Mouse (Mus musculus) heart, embryonic 14.5 days (tissue): Measurements from ENCODE around the gene Hdac8. TPM values are rescaled to one million over a fixed set of nuclear protein-coding genes. Genes with fewer than 3 reads are reported as not detected.

Experiments
- ATAC-seq: fragments of 200-750 bp; cut with Nextera tagmentation; 2 replicates; pipeline ENCODE4 v1.8.0; 2017; ENCODE audit warnings: low read depth, moderate TSS enrichment; ENCODE audit not compliant: insufficient number of reproducible peaks, insufficient read depth, low FRiP score
- H3K27ac ChIP-seq, 2 experiments: fragments of 200-500 bp in 1 of 2; fragments of 300-500 bp in 1 of 2; sonication (generic) in 1 of 2; replicated peaks in 1 of 2; 2 replicates each; pipeline ENCODE4 v1.5.1; 2012 to 2014; ENCODE audit warnings: low read depth in 2 of 2, low read length in 2 of 2, control low read depth in 1 of 2, mild to moderate bottlenecking in 1 of 2, mixed read lengths in 1 of 2; ENCODE audit not compliant: control insufficient read depth in 1 of 2, insufficient read depth in 1 of 2
- H3K27me3 ChIP-seq: fragments of 300-500 bp; sonication (generic); 2 replicates; pipeline ENCODE4 v1.6.1; 2014; ENCODE audit warnings: mild to moderate bottlenecking, low read length, control low read depth; ENCODE audit not compliant: control insufficient read depth, insufficient read depth
- H3K36me3 ChIP-seq: fragments of 300-500 bp; sonication (generic); 2 replicates; pipeline ENCODE4 v1.6.1; 2014; ENCODE audit warnings: mild to moderate bottlenecking, control low read depth, low read length, mixed read lengths; ENCODE audit not compliant: control insufficient read depth, insufficient read depth
- H3K4me1 ChIP-seq, 2 experiments: fragments of 200-500 bp in 1 of 2; fragments of 300-500 bp in 1 of 2; sonication (generic) in 1 of 2; 2 replicates each; pipeline ENCODE4 v1.6.1; 2012 to 2014; ENCODE audit warnings: low read length in 2 of 2, control low read depth in 1 of 2, mixed read lengths in 1 of 2; ENCODE audit not compliant: control insufficient read depth in 2 of 2, insufficient read depth in 2 of 2
- H3K4me2 ChIP-seq: fragments of 300-500 bp; sonication (generic); 2 replicates; pipeline ENCODE4 v1.6.1; 2014; ENCODE audit warnings: mild to moderate bottlenecking, low read length
- H3K4me3 ChIP-seq, 2 experiments: fragments of 200-500 bp in 1 of 2; fragments of 300-500 bp in 1 of 2; sonication (generic) in 1 of 2; 2 replicates each; pipeline ENCODE4 v1.5.1; 2012 to 2014; ENCODE audit warnings: low read length in 2 of 2, mild to moderate bottlenecking in 2 of 2, control low read depth in 1 of 2, low read depth in 1 of 2, moderate library complexity in 1 of 2; ENCODE audit not compliant: control insufficient read depth in 1 of 2, insufficient read depth in 1 of 2
- H3K9ac ChIP-seq: fragments of 300-500 bp; sonication (generic); 2 replicates; pipeline ENCODE4 v1.6.1; 2014; ENCODE audit warnings: mild to moderate bottlenecking, low read length
- H3K9me3 ChIP-seq: fragments of 300-500 bp; sonication (generic); 2 replicates; pipeline ENCODE4 v1.6.1; 2016; ENCODE audit warnings: low read length, control low read depth; ENCODE audit not compliant: control insufficient read depth
- WGBS: fragments of 180-500 bp; shearing (Covaris S2); extraction: QIAGEN DNeasy Blood & Tissue Kit; methylation state at CpG from one replicate; pipeline ENCODE4 v1.1.7; 2014; 5-methylcytosine and 5-hydroxymethylcytosine counted together
- polyA plus RNA-seq: library from polyadenylated mRNA; unstranded; fragments of >200 nt; fragmentation: Nextera tagmentation; extraction: Ambion mirVana; gene quantifications from 2 replicates; pipeline ENCODE4 v1.2.1, GENCODE M21; 2014

Gene Hdac8
- polyA plus RNA-seq, 1 experiment from 2014 or later, result 2.6 TPM

DNA sequence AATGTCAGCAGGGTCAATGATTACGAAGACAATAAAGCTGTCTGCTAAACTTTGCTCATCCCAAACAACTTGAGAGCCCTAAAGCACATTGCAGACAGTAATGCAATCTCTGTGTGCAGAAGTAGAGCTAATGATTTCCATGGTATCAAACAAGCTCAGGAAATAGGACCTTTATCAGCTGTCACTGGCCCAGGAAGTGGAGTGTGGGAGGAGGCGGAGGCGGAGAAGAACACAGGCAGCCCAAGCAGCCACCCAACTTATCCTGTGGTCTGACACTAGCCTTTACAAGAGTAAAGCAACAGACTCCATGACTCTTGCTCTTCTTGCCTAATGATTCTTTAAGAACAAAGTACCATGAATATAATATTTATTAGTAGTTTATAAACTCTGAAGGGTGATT lies 26.7 kb downstream of the Hdac8 start:
- Histone ChIP-seq H3K4me1 (peaks cover 0 to 3% of the 10 kb centered on the region in 2 experiments; a peak in 1 of 4 replicates), H3K4me2 (no peak overlapping the region), H3K36me3 (no peaks in the 10 kb centered on the region), H3K27ac (no peak overlapping the region), H3K9me3 (no peaks in the 10 kb centered on the region), H3K27me3 (no peaks in the 10 kb centered on the region), H3K4me3 (no peak overlapping the region), H3K9ac (no peak overlapping the region)
- 67% methylated on average over 3 of the region's 3 CpGs for WGBS
- no peak for ATAC-seq

GRCm38 (mm10) chrX:102476784-102477183 lies 28.4 kb downstream of the Hdac8 start:
- Histone ChIP-seq H3K27me3 (no peaks in the 10 kb centered on the region), H3K9me3 (no peaks in the 10 kb centered on the region), H3K27ac (no peak overlapping the region), H3K4me2 (no peak overlapping the region), H3K4me1 (peaks cover 0 to 3% of the 10 kb centered on the region in 2 experiments; a peak in 1 of 4 replicates), H3K4me3 (no peak overlapping the region), H3K36me3 (no peaks in the 10 kb centered on the region), H3K9ac (no peak overlapping the region)
- no peak for ATAC-seq
- WGBS, result 34% methylated on average over 3 of the region's 3 CpGs

GRCm38 (mm10) chrX:102475555-102475954 lies 29.6 kb downstream of the Hdac8 start:
- H3K9ac ChIP-seq, result no peak overlapping the region

DNA sequence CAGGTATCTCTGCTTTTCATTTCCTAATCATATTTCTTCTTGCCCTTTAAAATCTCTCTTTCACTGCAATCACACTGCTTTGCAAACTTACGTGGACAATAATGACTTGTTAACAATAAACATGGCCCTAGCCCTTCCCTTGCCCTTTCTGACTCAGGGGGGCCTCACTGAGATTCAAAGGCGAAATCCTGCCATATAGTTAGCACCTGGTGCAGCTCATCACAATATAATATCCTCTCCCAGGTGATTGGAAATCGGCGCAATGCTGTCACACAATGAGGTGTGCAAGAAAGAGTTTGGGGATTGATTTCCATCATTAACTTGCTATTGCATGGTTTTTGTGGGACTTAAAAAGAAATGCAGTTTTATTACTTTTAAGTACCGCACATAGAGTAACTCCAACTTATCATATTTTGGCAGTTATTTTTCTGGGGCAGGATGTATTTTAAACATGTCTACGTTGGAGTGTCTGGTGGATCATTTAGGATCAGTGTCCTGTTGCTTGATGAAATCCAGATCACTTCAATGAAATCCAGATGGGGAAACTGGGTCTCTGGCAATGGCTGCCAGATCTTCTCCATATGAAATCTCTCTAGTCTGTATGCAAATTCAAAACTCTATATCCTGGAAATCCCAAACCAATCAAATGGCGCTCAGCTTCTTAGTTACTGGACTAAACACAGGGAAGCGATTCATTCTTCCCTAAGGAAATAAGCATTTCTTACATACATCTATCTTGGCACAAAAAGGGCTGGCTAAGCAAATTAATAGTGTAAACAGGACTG lies 86.6 kb downstream of the Hdac8 start:
- ATAC-seq, result no peak
- no peaks in the 10 kb centered on the region for H3K9me3 ChIP-seq
- WGBS, result 79% methylated on average over 8 of the region's 8 CpGs
- no peak overlapping the region for H3K4me2 ChIP-seq
- H3K9ac ChIP-seq, result no peak overlapping the region
- H3K27ac ChIP-seq, result no peak overlapping the region
- peaks cover 0 to 2% of the 10 kb centered on the region in 2 experiments; a peak in 1 of 4 replicates for H3K4me1 ChIP-seq
- no peaks in the 10 kb centered on the region for H3K36me3 ChIP-seq
- H3K27me3 ChIP-seq, result no peaks in the 10 kb centered on the region
- no peak overlapping the region for H3K4me3 ChIP-seq

More at GRCm38 (mm10) chrX:102475555-102475954, 29.6 kb downstream of the Hdac8 start:
- WGBS, result 70% methylated on average over 5 of the region's 5 CpGs
- H3K36me3 ChIP-seq, result no peaks in the 10 kb centered on the region
- H3K9me3 ChIP-seq, result no peaks in the 10 kb centered on the region
- no peak overlapping the region for H3K4me2 ChIP-seq
- H3K4me3 ChIP-seq, result no peak overlapping the region
- peak overlapping the region; percentile 56 to 64; a peak in 3 of 4 replicates for H3K27ac ChIP-seq
- ATAC-seq, result no peak; the same call in 1 of the 2 replicates
- peaks cover 0 to 3% of the 10 kb centered on the region in 2 experiments; a peak in 1 of 4 replicates for H3K4me1 ChIP-seq
- no peaks in the 10 kb centered on the region for H3K27me3 ChIP-seq

- whole genome bisulfite sequencing, result 63% methylated on average over 4 of the region's 4 CpGs
- ATAC-seq, result no peak
These were observed 88.2 kb downstream of the Hdac8 start for GRCm38 (mm10) chrX:102416972-102417371.

DNA sequence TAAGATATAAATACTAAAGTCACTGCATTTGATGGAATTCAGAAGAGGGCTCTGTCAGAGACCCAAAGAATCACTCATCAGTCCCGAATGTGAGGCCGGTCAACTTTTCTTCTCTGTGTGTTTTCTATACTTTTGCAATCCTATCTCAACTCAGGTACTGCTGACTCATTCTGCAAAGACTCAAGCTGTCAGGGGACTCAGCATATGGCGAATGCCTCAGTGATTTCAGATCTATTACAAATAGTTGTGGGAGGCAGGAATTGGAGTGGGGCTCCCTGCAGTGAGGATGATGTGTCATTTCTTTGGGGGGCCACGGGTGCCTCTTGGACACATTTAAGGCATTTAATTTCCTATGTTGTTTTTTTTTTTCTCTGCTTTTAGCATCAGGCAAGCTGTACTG lies 88.8 kb downstream of the Hdac8 start:
- ATAC-seq, result no peak
- Histone ChIP-seq H3K4me3 (no peak overlapping the region), H3K9me3 (no peaks in the 10 kb centered on the region), H3K27me3 (no peaks in the 10 kb centered on the region), H3K4me1 (peaks cover 0 to 2% of the 10 kb centered on the region in 2 experiments; a peak in 1 of 4 replicates), H3K27ac (no peak overlapping the region), H3K9ac (no peak overlapping the region), H3K36me3 (no peaks in the 10 kb centered on the region), H3K4me2 (no peak overlapping the region)
- 55% methylated on average over 4 of the region's 4 CpGs for WGBS

More at GRCm38 (mm10) chrX:102416972-102417371, 88.2 kb downstream of the Hdac8 start:
- Histone ChIP-seq H3K9me3 (no peaks in the 10 kb centered on the region), H3K4me1 (peaks cover 0 to 2% of the 10 kb centered on the region in 2 experiments; a peak in 1 of 4 replicates), H3K27ac (no peak overlapping the region), H3K36me3 (no peaks in the 10 kb centered on the region), H3K9ac (no peak overlapping the region), H3K27me3 (no peaks in the 10 kb centered on the region), H3K4me3 (no peak overlapping the region), H3K4me2 (no peak overlapping the region)

DNA sequence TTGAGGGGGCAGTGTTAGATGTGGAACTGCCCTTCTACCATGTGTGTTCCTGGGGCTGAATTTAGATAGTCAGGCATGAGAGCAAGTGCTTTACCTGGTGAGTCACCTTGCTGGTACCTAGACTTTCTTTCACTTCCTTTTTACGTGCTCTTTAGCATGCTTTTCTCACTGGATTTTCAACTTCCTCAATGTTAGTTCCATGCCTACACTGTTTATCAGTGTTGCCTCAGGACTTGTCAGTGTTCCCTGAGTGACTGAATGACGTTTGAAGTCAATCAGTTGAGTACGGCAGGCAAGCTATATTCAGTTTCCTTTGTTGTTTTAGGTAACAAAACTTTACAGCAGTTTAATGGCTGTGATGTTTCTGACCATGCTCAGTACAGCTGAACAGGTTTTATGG lies 120.4 kb downstream of the Hdac8 start:
- no peaks in the 10 kb centered on the region for H3K36me3 ChIP-seq
- 46% methylated on average over 3 of the region's 3 CpGs for WGBS
- H3K9me3 ChIP-seq, result no peaks in the 10 kb centered on the region

More for the DNA sequence above, 120.4 kb downstream of the Hdac8 start:
- H3K9ac ChIP-seq, result no peak overlapping the region
- no peak overlapping the region for H3K4me3 ChIP-seq
- ATAC-seq, result no peak
- no peak overlapping the region for H3K4me2 ChIP-seq
- peak overlapping the region in 1 of 2 experiments; percentile 28; a peak in 1 of 4 replicates for H3K27ac ChIP-seq
- H3K27me3 ChIP-seq, result no peaks in the 10 kb centered on the region
- no peaks in the 10 kb centered on the region for H3K4me1 ChIP-seq
